Mouse (Mus musculus) G1E (cell line): ENCODE results near the gene Rnf220.

Experiments
- CTCF ChIP-seq: IDR thresholded peaks from 2 replicates; pipeline ENCODE4 v1.5.1; 2012; ENCODE audit warnings: low read depth, low read length, inconsistent platforms, mixed read lengths
- POLR2AphosphoS5 ChIP-seq: IDR thresholded peaks from 2 replicates; pipeline ENCODE4 v1.6.1; 2012; ENCODE audit warnings: low read depth, low read length, inconsistent platforms; ENCODE audit not compliant: insufficient replicate concordance
- TAL1 ChIP-seq: conservative IDR thresholded peaks from 2 replicates; pipeline ENCODE4 v1.6.1; 2012; ENCODE audit warnings: low read depth, low read length, inconsistent platforms, mixed read lengths

- TF ChIP-seq CTCF, result no peak
- TF ChIP-seq POLR2AphosphoS5, result no peak
- no peak for TF ChIP-seq TAL1
Measured at GRCm38 (mm10) chr4:117234166-117234741, 262.6 kb downstream of the Rnf220 start.
